ENCODE assay signal across 25 mouse cellular contexts in genomic region chr9:50497536-50497935, GRCm38 (mm10). TPM values are rescaled to one million over a fixed set of nuclear protein-coding genes. Genes with fewer than 3 reads are reported as not detected.
A peak's percentile ranks its signal among the peaks of the same experiment; 100 is the strongest.
DNase-seq lines count a peak whose midpoint lies in the region; ATAC-seq and TF ChIP-seq lines count a peak whose summit lies in the region.
"Had no signal": no experiment of that assay in that cellular context is flagged by ENCODE, and none has a peak within 500 bp of the region (broad histone marks: within the 10 kb centered on the region; RNA-seq: fewer than 3 reads in every experiment).

No protein-coding gene starts in this region.

- TF ChIP-seq CTCF in kidney, adult 2 months (conservative IDR thresholded peaks at IDR 0.05; ENCODE audit: insufficient read depth, insufficient read length, low read depth, low read length) = no peak
- TF ChIP-seq CTCF in MEL (IDR thresholded peaks at IDR 0.05 in 2 of 3, conservative IDR thresholded peaks at IDR 0.05 in 1 of 3; ENCODE audit: control insufficient read depth in 1 of 3, insufficient read depth in 1 of 3, low read depth in 2 of 3, low read length in 3 of 3, poor library complexity in 1 of 3, severe bottlenecking in 1 of 3) = no peak

- peak; percentile 35 for DNase-seq in adrenal gland, postnatal 14 days
- DNase-seq in adrenal gland, adult 8-10 months = no peak
- DNase-seq in kidney, adult 2 months = peak; percentile 24
- peak; percentile 9 for DNase-seq in MEL (ENCODE audit: low read depth, low spot score)
- no peak for DNase-seq in cerebellum, adult 11 months
- DNase-seq in urinary bladder, postnatal 14 days (ENCODE audit: low spot score) = no peak
- DNase-seq: cerebellum, adult 11-12 months; cerebellum, adult 8-10 months; cerebellum, postnatal 14 days; gastrocnemius, adult 2 months; gastrocnemius, postnatal 14 days; heart, adult 2 months; kidney, adult 8-10 months had no signal

- no peaks in the 10 kb centered on the region for H3K36me3 ChIP-seq in kidney, adult 2 months (ENCODE audit: control insufficient read depth, insufficient read depth, low read length)
- no peaks in the 10 kb centered on the region for H3K36me3 ChIP-seq in kidney, embryonic 14.5 days (ENCODE audit: control insufficient read depth, insufficient read depth, low read length)
- H3K36me3 ChIP-seq in MEL (ENCODE audit: control insufficient read depth in 1 of 2, insufficient read depth in 2 of 2, low read length in 2 of 2) = peaks cover 0 to 8% of the 10 kb centered on the region in 2 experiments; a peak in 2 of 4 replicates
- H3K36me3 ChIP-seq: forebrain, embryonic 10.5 days; G1E; hindbrain, embryonic 12.5 days; hindbrain, embryonic 15.5 days had no signal

- no peak overlapping the region for H3K9ac ChIP-seq in kidney, embryonic 14.5 days (ENCODE audit: low read depth, low read length)
- no peak overlapping the region for H3K9ac ChIP-seq in MEL (ENCODE audit: control insufficient read depth, low read depth, low read length, poor library complexity, severe bottlenecking)
- H3K9ac ChIP-seq: forebrain, embryonic 13.5 days; hindbrain, embryonic 12.5 days; hindbrain, embryonic 15.5 days had no signal

- no peak for ATAC-seq in kidney, embryonic 14.5 days (ENCODE audit: low FRiP score, low TSS enrichment)
- ATAC-seq: forebrain, embryonic 13.5 days; forebrain, embryonic 16.5 days; intestine, postnatal 0 days had no signal

- H3K27me3 ChIP-seq in kidney, adult 2 months (replicated peaks; ENCODE audit: control insufficient read depth, insufficient read depth, low read length) = no peaks in the 10 kb centered on the region
- H3K27me3 ChIP-seq in kidney, embryonic 14.5 days (ENCODE audit: control insufficient read depth, insufficient read depth, low read length) = no peaks in the 10 kb centered on the region
- H3K27me3 ChIP-seq in MEL (ENCODE audit: control insufficient read depth in 1 of 2, insufficient read depth in 2 of 2, low read length in 2 of 2) = no peaks in the 10 kb centered on the region
- H3K27me3 ChIP-seq: CH12.LX; forebrain, embryonic 13.5 days; hindbrain, embryonic 12.5 days; hindbrain, embryonic 15.5 days had no signal

- no peaks in the 10 kb centered on the region for H3K79me2 ChIP-seq in MEL (ENCODE audit: control insufficient read depth, insufficient read depth, low read length, poor library complexity)

- WGBS in kidney, adult 2 months = 82% methylated on average over 2 of the region's 2 CpGs
- 81% methylated on average over 2 of the region's 2 CpGs for WGBS in kidney, embryonic 14.5 days

- H3K4me3 ChIP-seq in kidney, adult 2 months (ENCODE audit: insufficient read depth, low read depth, low read length) = no peak overlapping the region
- no peak overlapping the region for H3K4me3 ChIP-seq in kidney, embryonic 14.5 days (ENCODE audit: low read length)
- H3K4me3 ChIP-seq in MEL (ENCODE audit: control insufficient read depth in 1 of 2, insufficient read depth in 1 of 2, low read depth in 2 of 2, low read length in 2 of 2) = no peak overlapping the region
- H3K4me3 ChIP-seq: forebrain, embryonic 10.5 days; forebrain, embryonic 13.5 days; gastrocnemius, adult 2 months; heart, adult 2 months; hindbrain, embryonic 12.5 days; hindbrain, embryonic 15.5 days had no signal

- H3K27ac ChIP-seq in kidney, adult 2 months (ENCODE audit: insufficient read depth, low read depth, low read length) = no peak overlapping the region
- no peak overlapping the region for H3K27ac ChIP-seq in kidney, embryonic 14.5 days (ENCODE audit: low read depth, low read length)
- H3K27ac ChIP-seq in MEL (ENCODE audit: control insufficient read depth, low read depth, low read length) = no peak overlapping the region
- H3K27ac ChIP-seq: forebrain, embryonic 13.5 days; gastrocnemius, adult 2 months; heart, adult 2 months; hindbrain, embryonic 12.5 days; hindbrain, embryonic 15.5 days had no signal

- TF ChIP-seq RAD21 in MEL (IDR thresholded peaks at IDR 0.05; ENCODE audit: low read depth, low read length) = no peak

- TF ChIP-seq POLR2A in kidney, adult 2 months (IDR thresholded peaks at IDR 0.05; ENCODE audit: low read depth, low read length) = no peak
- no peak for TF ChIP-seq POLR2A in MEL (IDR thresholded peaks at IDR 0.05; ENCODE audit: control insufficient read depth in 1 of 2, insufficient read depth in 1 of 2, low read depth in 1 of 2, low read length in 2 of 2, poor library complexity in 1 of 2)

- TF ChIP-seq EP300 in MEL (IDR thresholded peaks at IDR 0.05; ENCODE audit: low read depth in 1 of 2, low read length in 2 of 2) = no peak

- H3K4me2 ChIP-seq in kidney, embryonic 14.5 days (replicated peaks; ENCODE audit: low read depth, low read length) = no peak overlapping the region
- H3K4me2 ChIP-seq: forebrain, embryonic 13.5 days; heart, embryonic 11.5 days; hindbrain, embryonic 12.5 days; hindbrain, embryonic 15.5 days had no signal

- no peaks in the 10 kb centered on the region for H3K9me3 ChIP-seq in kidney, embryonic 14.5 days (ENCODE audit: control insufficient read depth, low read length)
- no peaks in the 10 kb centered on the region for H3K9me3 ChIP-seq in MEL (replicated peaks; ENCODE audit: insufficient read depth, low read length)
- H3K9me3 ChIP-seq: forebrain, embryonic 10.5 days; forebrain, embryonic 13.5 days; G1E; hindbrain, embryonic 12.5 days; hindbrain, embryonic 15.5 days had no signal

- H3K4me1 ChIP-seq in kidney, adult 2 months (ENCODE audit: control insufficient read depth, insufficient read depth, low read length) = no peaks in the 10 kb centered on the region
- no peaks in the 10 kb centered on the region; the same call in none of the 2 replicates for H3K4me1 ChIP-seq in kidney, embryonic 14.5 days (ENCODE audit: control insufficient read depth, insufficient read depth, low read length)
- H3K4me1 ChIP-seq in MEL (ENCODE audit: control insufficient read depth in 1 of 2, insufficient read depth in 2 of 2, low read length in 2 of 2) = peaks cover 2 to 31% of the 10 kb centered on the region in 2 experiments; a peak in 3 of 4 replicates

TF ChIP-seq in MEL, 35 proteins besides CTCF, POLR2A, EP300 and RAD21 (continues in another document):
- no peak for TF ChIP-seq ZNF384 (IDR thresholded peaks at IDR 0.05; ENCODE audit: low read depth, low read length)
- no peak for TF ChIP-seq JUND (IDR thresholded peaks at IDR 0.05; ENCODE audit: low read depth, low read length)
- no peak for TF ChIP-seq GABPA (IDR thresholded peaks at IDR 0.05; ENCODE audit: low read depth, low read length)
- no peak for TF ChIP-seq MYC (IDR thresholded peaks at IDR 0.05; ENCODE audit: low read depth, low read length)
- no peak for TF ChIP-seq BHLHE40 (IDR thresholded peaks at IDR 0.05; ENCODE audit: borderline replicate concordance, low read depth, low read length)
- no peak for TF ChIP-seq MAFK (IDR thresholded peaks at IDR 0.05; ENCODE audit: borderline replicate concordance, low read depth, low read length)
- no peak for TF ChIP-seq ZKSCAN1 (IDR thresholded peaks at IDR 0.05; ENCODE audit: low read depth, low read length)
- TF ChIP-seq ZC3H11A (IDR thresholded peaks at IDR 0.05; ENCODE audit: low read depth, low read length) = no peak
- TF ChIP-seq MYB (IDR thresholded peaks at IDR 0.05; ENCODE audit: low read depth, low read length) = no peak
- TF ChIP-seq GATA1 (IDR thresholded peaks at IDR 0.05; ENCODE audit: low read depth, low read length) = no peak
- TF ChIP-seq CHD1 (IDR thresholded peaks at IDR 0.05; ENCODE audit: low read depth, low read length) = no peak
- TF ChIP-seq ETS1 (IDR thresholded peaks at IDR 0.05; ENCODE audit: low read depth, low read length) = no peak
- TF ChIP-seq MAX (IDR thresholded peaks at IDR 0.05; ENCODE audit: low read length) = no peak
- no peak for TF ChIP-seq SMC3 (IDR thresholded peaks at IDR 0.05; ENCODE audit: low read depth, low read length)
- TF ChIP-seq CHD2 (IDR thresholded peaks at IDR 0.05; ENCODE audit: low read length) = no peak
- TF ChIP-seq NELFE (IDR thresholded peaks at IDR 0.05; ENCODE audit: low read depth, low read length) = no peak
- TF ChIP-seq POLR2AphosphoS2 (IDR thresholded peaks at IDR 0.05; ENCODE audit: low read length) = no peak

RNA-seq across cellular contexts. Expression of gene Plet1, which starts 3.2 kb away (rescaled TPM):
- total RNA-seq in adrenal gland, postnatal 14 days (2021) = 0.33 and 0.41 TPM in 2 replicates
- total RNA-seq in adrenal gland, adult 8-10 months (2022) = under 1 TPM in 2 of 4 experiments, not detected in 2; 0.28 to 0.35 TPM
- 82.6 and 86.0 TPM in 2 replicates for polyA plus RNA-seq in kidney, adult 2 months (2012; rRNA removed)
- 32.1 and 36.7 TPM in 2 replicates for polyA plus RNA-seq in kidney, embryonic 14.5 days (2014; fragmentation: Nextera tagmentation; extraction: Ambion mirVana)
- 0.12 and 0.16 TPM in 2 replicates for total RNA-seq in MEL (2012; rRNA removed)
- polyA plus RNA-seq in MEL (2012; ENCODE audit: insufficient read depth in 1 of 2, insufficient read length in 2 of 2, low read depth in 1 of 2, low replicate concordance in 2 of 2, missing spikeins in 1 of 2) = under 1 TPM in 1 of 2 experiments, not detected in 1; 0.81 TPM
- total RNA-seq: G1E; gastrocnemius, postnatal 14 days; gastrocnemius, postnatal 4 days; hematopoietic stem cell, adult 5-6 weeks had no signal
- polyA plus RNA-seq: forebrain, embryonic 13.5 days had no signal

RNA-seq across cellular contexts. Expression of gene Pts, which starts 31.0 kb away (rescaled TPM):
- 68.9 and 73.9 TPM in 2 replicates for total RNA-seq in adrenal gland, postnatal 14 days (2021)
- 10 to 100 TPM; 54.1 to 70.2 (median 63.4) TPM for total RNA-seq in adrenal gland, adult 8-10 months (2022)
- polyA plus RNA-seq in kidney, adult 2 months (2012; rRNA removed) = 50.2 and 58.6 TPM in 2 replicates
- polyA plus RNA-seq in kidney, embryonic 14.5 days (2014; fragmentation: Nextera tagmentation; extraction: Ambion mirVana) = 85.3 and 89.4 TPM in 2 replicates
- 24.4 and 24.6 TPM in 2 replicates for total RNA-seq in MEL (2012; rRNA removed)
- 10 to 100 TPM in 1 of 2 experiments, not detected in 1; 24.6 TPM for polyA plus RNA-seq in MEL (2012; ENCODE audit: insufficient read depth in 1 of 2, insufficient read length in 2 of 2, low read depth in 1 of 2, low replicate concordance in 2 of 2, missing spikeins in 1 of 2)

RNA-seq across cellular contexts. Expression of gene Il18, which starts 57.1 kb away (rescaled TPM):
- total RNA-seq in adrenal gland, postnatal 14 days (2021) = 5.7 and 8.4 TPM in 2 replicates
- total RNA-seq in adrenal gland, adult 8-10 months (2022) = 1 to 10 TPM; 5.5 to 9.1 (median 7.3) TPM
- polyA plus RNA-seq in kidney, adult 2 months (2012; rRNA removed) = 1.4 and 2.2 TPM in 2 replicates
- 0.88 and 1.2 TPM in 2 replicates for polyA plus RNA-seq in kidney, embryonic 14.5 days (2014; fragmentation: Nextera tagmentation; extraction: Ambion mirVana)
- total RNA-seq in MEL (2012; rRNA removed) = not detected in 2 replicates
- not detected for polyA plus RNA-seq in MEL (2012; ENCODE audit: insufficient read depth in 1 of 2, insufficient read length in 2 of 2, low read depth in 1 of 2, low replicate concordance in 2 of 2, missing spikeins in 1 of 2)
- total RNA-seq: G1E had no signal
- polyA plus RNA-seq: G1E had no signal

RNA-seq across cellular contexts. Expression of gene Bco2, which starts 57.4 kb away (rescaled TPM):
- 2.1 and 3.7 TPM in 2 replicates for total RNA-seq in adrenal gland, postnatal 14 days (2021)
- 1 to 10 TPM; 4.8 to 7.0 (median 5.6) TPM for total RNA-seq in adrenal gland, adult 8-10 months (2022)
- polyA plus RNA-seq in kidney, adult 2 months (2012; rRNA removed) = 4.6 and 5.3 TPM in 2 replicates
- polyA plus RNA-seq in kidney, embryonic 14.5 days (2014; fragmentation: Nextera tagmentation; extraction: Ambion mirVana) = 0.16 TPM in 1 of 2 replicates, not detected in the other
- total RNA-seq in MEL (2012; rRNA removed) = 0.07 TPM in 1 of 2 replicates, not detected in the other
- under 1 TPM in 1 of 2 experiments, not detected in 1; 0.07 TPM for polyA plus RNA-seq in MEL (2012; ENCODE audit: insufficient read depth in 1 of 2, insufficient read length in 2 of 2, low read depth in 1 of 2, low replicate concordance in 2 of 2, missing spikeins in 1 of 2)
- polyA plus RNA-seq: G1E had no signal

Comparison
In these comparisons a context has a peak if more than half of its experiments do, and no peak if none do; other contexts are left out.
1. DNase-seq: peak in adrenal gland, postnatal 14 days (single experiment), kidney, adult 2 months (single experiment) and MEL (single experiment); none in adrenal gland, adult 8-10 months (single experiment), cerebellum, adult 11 months (single experiment) and urinary bladder, postnatal 14 days (single experiment).